Mouse (Mus musculus) embryo, embryonic 11 days (tissue): ENCODE measurements around the gene Chrd.

Experiments used
- DNase-seq: peaks from one replicate; pipeline ENCODE4 v3.0.0-alpha.2; 2015

Chrd gene

GRCm38 (mm10) chr16:20712190-20712589, 20.7 kb upstream of the Chrd start:
- no peak for DNase-seq

GRCm38 (mm10) chr16:20712889-20713288, 20.0 kb upstream of the Chrd start:
- no peak for DNase-seq

GRCm38 (mm10) chr16:20714307-20715080, 18.4 kb upstream of the Chrd start:
- no peak for DNase-seq

GRCm38 (mm10) chr16:20715161-20715560, 17.8 kb upstream of the Chrd start:
- no peak for DNase-seq

- DNase-seq: no peak
Measured at GRCm38 (mm10) chr16:20715566-20715965, 17.4 kb upstream of the Chrd start.

GRCm38 (mm10) chr16:20715976-20716840, 16.7 kb upstream of the Chrd start:
- DNase-seq: peak; percentile 94

GRCm38 (mm10) chr16:20716841-20717180, 16.1 kb upstream of the Chrd start:
- no peak for DNase-seq

GRCm38 (mm10) chr16:20717181-20717977, 15.5 kb upstream of the Chrd start, which contains the start of the genes Polr2h and Clcn2:
Gene Polr2h, plus strand, starts transcription at chr16:20717665.
Gene Clcn2, minus strand, starts transcription at chr16:20717746.
- DNase-seq: peak; percentile 98

- DNase-seq: peak; percentile 38
Measured at GRCm38 (mm10) chr16:20717978-20718670, 14.8 kb upstream of the Chrd start.

GRCm38 (mm10) chr16:20721808-20722207, 11.1 kb upstream of the Chrd start:
- DNase-seq: no peak

GRCm38 (mm10) chr16:20722736-20723135, 10.2 kb upstream of the Chrd start:
- no peak for DNase-seq

- DNase-seq: no peak
Measured at GRCm38 (mm10) chr16:20723247-20723646, 9.7 kb upstream of the Chrd start.

- peak; percentile 82 for DNase-seq
Measured at GRCm38 (mm10) chr16:20724338-20724748, 8.6 kb upstream of the Chrd start.

- DNase-seq: no peak
Measured at GRCm38 (mm10) chr16:20725321-20725720, 7.6 kb upstream of the Chrd start.

GRCm38 (mm10) chr16:20725750-20726149, 7.2 kb upstream of the Chrd start:
- DNase-seq: no peak

- no peak for DNase-seq
Measured at GRCm38 (mm10) chr16:20726384-20726783, 6.5 kb upstream of the Chrd start.

- DNase-seq: no peak
Measured at GRCm38 (mm10) chr16:20730293-20730711, 2.6 kb upstream of the Chrd start.

- DNase-seq: peak; percentile 17
Measured at GRCm38 (mm10) chr16:20731688-20732087, 1.2 kb upstream of the Chrd start.

GRCm38 (mm10) chr16:20732251-20732924, 539 bp upstream of the Chrd start:
- peak; percentile 10 for DNase-seq

- peak; percentile 58 for DNase-seq
Measured at GRCm38 (mm10) chr16:20733731-20734730, 1.1 kb downstream of the Chrd start, which contains the start of gene Thpo. Gene Thpo, minus strand, starts transcription at chr16:20734511.
